Mouse (Mus musculus) mature B cell (primary cell): Measurements from ENCODE around the gene Mapk11.

ENCODE experiments used
- in situ Hi-C: fragments of 300-500 bp; cut with MboI; formaldehyde crosslinking; loops from 2 replicates; pipeline ENCODE4 v1.14.3; 2019

The Mapk11 gene

DNA sequence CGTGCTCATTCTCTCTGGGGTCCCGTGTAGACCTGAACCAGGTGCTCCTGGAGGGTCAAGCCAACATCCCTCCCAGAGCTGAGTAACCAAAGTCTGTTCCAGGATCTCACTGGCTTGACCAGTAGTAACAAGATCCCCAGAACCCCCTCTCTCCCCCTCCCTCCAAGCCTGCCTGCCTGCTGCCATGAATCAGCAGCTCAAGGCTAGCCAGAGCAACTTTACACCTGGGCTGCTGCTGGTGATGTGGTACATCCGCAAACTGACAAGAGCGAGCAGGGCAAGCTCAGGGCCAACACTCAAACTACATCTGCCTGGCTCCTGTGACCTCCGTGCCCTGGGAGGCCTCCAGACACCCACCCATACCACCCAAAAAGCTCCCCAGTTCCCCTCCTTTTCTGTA lies 8.0 kb downstream of the Mapk11 start:
- in situ Hi-C loops = no loop called here

DNA sequence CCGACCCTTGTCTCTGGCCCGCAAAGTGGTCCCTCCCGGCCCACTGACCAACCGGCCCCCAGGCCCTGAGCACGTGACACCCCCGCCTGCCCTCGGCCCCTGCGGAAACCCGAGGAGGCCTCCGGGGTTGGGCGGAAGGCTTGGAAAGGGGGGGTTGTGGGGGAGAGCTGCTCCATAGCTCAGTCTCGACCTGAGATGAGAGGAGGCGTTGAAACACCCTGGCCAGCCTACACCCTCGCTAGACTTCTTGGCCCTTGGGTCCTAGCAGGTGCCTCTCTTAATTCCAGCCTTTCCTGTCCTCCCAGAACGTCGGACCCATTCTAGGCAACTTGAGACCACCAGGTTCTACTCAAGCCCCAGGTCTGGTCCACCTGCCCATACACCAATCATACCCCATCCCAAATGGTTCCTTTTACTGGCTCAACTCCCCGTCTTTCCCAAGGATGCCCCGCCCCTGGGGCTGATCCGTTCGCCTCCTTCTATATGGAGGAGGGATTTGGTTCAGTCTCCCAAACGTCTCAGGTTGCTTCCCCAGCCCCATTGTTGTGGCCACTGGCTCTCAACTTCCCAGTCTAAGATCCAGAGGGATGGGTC lies 8.7 kb downstream of the Mapk11 start, which contains the start of gene Mapk12:
Mapk12 (minus strand) TSS at position 45 of the 594 bp plus-strand sequence.
- in situ Hi-C loops = no loop called here

DNA sequence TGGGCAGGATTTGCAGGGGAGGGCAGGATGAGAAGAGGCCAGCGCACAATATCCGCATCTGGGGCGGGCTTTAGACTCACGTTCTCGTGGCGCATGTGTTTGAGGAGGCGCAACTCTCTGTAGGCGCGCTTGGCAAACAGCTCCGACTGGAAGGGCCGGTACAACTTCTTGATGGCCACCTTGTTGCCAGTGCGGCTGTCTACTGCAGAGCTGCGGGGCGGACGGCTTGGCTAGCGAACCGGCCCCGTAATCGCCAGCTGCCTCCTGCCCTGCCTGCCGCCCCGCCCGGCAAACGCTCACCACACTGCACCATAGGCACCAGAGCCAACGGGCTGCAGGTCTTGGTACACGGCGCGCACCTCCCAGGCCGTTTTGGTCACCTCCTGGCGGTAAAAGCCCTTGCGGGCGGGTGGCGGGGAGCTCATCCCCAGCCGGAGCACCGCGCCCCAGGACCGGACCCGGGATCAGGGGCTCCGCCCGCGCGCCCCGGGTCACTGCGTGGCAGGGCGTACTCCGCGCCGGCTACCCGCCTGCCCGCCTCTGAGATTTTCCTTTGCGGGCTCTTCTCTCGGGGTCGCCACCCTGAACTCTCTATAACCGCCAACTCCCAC lies 9.3 kb downstream of the Mapk11 start:
- in situ Hi-C loops = no loop called here

DNA sequence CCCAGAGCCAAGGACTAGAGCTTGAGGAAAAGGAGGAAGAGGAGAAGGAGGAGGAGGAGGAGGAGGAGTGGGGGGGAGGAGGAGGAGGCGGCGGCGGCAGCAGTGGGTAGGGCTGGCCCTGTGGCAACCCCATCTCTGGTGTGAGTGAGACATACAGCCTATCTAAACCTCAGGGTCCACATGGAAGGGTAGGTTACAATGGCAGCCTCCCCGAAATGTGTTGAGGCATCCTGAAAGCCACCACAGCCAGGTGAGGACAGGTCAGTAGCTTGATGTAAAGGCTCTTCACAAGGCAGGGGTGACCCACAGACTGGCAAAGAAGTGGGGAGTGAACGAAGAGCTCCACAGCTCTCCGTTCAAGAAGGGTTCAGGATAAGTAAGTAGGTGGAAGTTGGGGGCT lies 10.9 kb downstream of the Mapk11 start:
- in situ Hi-C loops = no loop called here

DNA sequence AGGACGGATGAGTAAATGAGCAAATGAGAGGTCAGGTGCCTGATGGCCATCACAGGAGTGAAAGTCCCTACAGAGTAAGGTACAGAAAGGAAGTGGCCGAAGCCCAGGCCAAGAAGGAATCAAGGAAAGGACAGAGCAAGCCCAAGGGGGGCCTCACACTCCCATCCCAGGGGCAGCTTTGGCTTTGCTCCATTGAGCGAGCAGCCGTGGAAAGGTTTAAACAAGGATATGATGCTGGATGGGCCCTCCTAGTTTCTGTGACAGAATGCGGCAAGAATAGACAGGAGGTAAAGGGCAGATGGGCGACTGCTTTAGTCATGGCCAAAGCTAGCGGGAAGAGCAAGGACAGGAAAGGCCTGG lies 11.4 kb downstream of the Mapk11 start:
- in situ Hi-C loops = no loop called here

GRCm38 (mm10) chr15:89137378-89138045 lies 11.9 kb downstream of the Mapk11 start:
- in situ Hi-C loops = no loop called here

- in situ Hi-C loops = no loop called here
Measured at GRCm38 (mm10) chr15:89136461-89137155, 12.8 kb downstream of the Mapk11 start.

- in situ Hi-C loops = no loop called here
Measured at GRCm38 (mm10) chr15:89131316-89131715, 18.1 kb downstream of the Mapk11 start.

DNA sequence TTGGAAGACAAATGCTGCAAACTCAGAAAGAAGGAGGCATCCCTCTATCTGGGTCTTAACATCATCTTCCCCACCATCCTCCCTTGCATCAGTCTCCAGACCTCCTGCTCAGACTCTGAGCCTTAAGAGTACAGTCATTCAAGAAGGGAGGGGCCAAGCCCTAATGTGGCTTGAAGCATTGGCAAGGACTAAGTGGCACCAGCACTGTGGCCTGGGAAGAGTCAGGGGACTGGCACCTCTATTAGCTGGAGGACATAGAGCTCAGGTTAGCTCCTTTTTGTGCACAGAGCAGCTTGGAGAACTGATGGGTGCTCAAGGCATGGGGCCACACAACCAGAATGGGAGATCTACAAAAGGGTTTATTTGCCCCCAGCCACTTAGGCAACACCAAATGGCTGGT lies 19.2 kb downstream of the Mapk11 start:
- in situ Hi-C loops = no loop called here

- in situ Hi-C loops = no loop called here
Measured at GRCm38 (mm10) chr15:89128382-89129350, 20.8 kb downstream of the Mapk11 start, which contains the start of gene Hdac10. Gene Hdac10 (minus strand): TSS chr15:89128700.

DNA sequence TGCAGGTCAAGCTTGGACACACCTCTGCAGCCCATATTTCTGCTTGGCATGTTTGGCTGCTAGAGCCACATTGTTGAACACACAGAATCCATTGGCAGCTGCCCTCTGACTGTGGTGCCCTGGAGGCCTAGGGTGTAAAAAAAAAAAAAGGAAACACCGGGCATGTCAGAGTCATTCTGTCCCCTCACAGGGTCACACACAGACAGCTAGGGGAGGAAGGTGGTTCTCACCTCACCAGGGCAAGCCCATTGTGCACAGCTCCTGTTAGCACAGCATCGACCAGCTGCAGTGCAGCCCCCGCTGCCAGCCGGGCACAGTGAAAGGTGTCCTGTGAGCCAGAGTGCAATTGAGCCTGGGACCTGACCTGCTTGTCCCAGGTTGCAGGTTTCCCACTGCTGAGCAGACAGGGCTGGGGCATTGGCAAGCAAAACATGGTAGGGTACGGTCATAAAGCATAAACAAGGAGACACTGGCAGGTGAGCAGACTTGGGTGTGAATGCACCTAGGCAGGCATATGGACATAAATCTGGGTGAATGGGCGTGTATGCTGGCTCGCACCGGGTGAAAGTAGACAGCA lies 22.0 kb downstream of the Mapk11 start:
- in situ Hi-C loops = no loop called here

- in situ Hi-C loops = no loop called here
Measured at GRCm38 (mm10) chr15:89126622-89127021, 22.8 kb downstream of the Mapk11 start.

DNA sequence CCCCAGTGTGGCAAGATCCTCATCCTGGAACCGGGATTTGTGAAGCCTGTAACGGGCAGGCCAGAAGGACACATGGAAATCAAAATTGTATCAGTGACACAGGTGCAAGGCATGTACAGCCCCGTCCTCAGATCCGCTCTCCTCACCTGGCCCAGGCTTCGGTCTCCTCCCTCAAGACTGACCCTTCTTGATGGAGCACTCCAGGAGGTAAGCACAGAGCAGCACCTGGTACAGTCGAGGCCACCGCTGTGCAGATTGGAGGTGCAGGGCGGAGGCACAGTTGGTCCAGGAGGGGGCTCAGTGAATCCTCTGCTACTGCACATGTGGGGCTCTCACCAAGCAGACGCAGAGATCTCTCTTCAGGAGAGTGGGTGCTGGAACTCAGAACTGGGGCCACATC lies 24.1 kb downstream of the Mapk11 start:
- in situ Hi-C loops = no loop called here

DNA sequence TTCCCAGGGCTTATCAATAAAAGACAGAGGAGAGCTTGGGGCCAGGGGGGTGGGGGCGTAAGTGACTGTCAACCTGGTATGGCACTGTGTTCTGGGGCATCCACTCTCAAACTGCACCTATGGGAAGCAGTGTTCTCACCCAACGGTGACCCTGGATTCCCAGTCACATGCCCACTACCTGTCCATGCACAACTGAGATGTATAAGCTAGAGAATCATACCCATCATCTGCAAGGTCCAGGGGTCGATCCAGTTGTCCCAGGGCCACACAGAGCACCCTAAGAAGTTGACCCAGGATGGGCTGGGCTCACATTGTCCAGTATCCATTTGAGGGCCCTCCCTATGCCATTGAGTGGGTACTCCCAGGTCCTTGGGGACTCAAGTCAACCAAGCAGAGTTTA lies 25.1 kb downstream of the Mapk11 start:
- in situ Hi-C loops = no loop called here

DNA sequence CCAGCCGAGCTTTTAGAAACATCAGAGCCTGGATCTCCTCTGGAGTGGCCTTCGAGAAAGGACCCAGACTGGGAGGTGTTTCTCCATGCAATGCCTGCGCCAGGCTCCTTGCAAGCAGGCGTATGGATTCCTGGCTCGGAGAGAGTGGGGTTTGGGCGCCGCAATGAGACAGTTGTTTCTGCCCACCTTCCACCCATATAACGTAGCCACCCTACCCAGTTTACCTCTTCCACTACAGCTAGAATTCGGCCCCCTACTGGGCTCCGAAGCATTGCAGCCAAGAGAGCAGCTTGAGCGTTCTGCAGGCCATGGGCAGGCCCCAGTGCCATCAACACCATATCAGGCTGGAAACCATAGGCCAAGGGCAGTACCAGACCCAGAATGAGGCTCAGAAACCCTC lies 25.8 kb downstream of the Mapk11 start:
- in situ Hi-C loops = no loop called here

- in situ Hi-C loops = no loop called here
Measured at GRCm38 (mm10) chr15:89122649-89123366, 26.6 kb downstream of the Mapk11 start, which contains the start of gene Tubgcp6. Gene Tubgcp6 (minus strand): TSS chr15:89123112.

DNA sequence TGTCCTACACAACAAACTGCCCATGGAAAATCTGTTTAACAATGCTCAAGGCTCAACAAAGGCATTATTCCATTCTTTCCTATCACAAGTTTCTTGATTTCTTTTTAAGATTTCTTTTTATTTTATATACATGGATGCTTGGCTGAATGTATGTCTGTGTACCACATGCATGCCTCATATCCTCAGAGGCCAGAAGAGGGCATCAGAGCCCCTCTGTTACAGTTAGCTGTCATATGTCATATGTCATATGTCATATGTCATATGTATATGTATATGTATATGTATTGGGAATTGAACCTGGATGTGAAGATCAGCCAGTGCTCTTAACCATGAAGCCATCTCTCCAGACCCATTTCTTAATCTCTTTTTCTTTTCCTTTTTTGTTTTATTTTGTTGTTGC lies 31.4 kb downstream of the Mapk11 start:
- in situ Hi-C loops = no loop called here

GRCm38 (mm10) chr15:89110147-89110546 lies 39.3 kb downstream of the Mapk11 start:
- in situ Hi-C loops = no loop called here

GRCm38 (mm10) chr15:89106976-89107375 lies 42.5 kb downstream of the Mapk11 start:
- in situ Hi-C loops = no loop called here

DNA sequence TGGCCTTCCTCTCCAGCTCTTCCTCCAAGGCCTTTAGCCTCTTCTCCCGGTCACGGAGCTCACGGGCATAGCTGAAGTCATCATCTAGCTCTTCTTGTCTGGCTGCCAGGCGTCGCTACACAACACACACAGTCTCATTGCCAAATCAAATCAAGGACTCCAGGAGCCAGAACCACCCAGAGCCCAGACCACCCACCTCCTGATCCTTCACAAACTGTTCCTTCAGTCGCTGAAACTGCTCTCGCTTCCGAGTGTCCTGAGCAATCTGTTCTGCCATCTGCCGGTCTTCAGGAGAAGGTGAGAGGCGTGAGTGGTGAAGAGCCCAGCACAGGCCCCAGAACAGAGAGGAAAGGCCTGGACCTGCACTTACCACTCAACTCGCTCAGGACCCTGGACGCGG lies 43.4 kb downstream of the Mapk11 start:
- in situ Hi-C loops = no loop called here
